In genomic region chr11:84197607-84198402, GRCm38 (mm10) we compare ENCODE assay signal across 13 mouse cellular contexts. TPM values are rescaled to one million over a fixed set of nuclear protein-coding genes. Genes with fewer than 3 reads are reported as not detected.
DNase-seq lines count a peak whose midpoint lies in the region; TF ChIP-seq lines count a peak whose summit lies in the region.
"Had no signal": no experiment of that assay in that cellular context is flagged by ENCODE, and none has a peak within 500 bp of the region (broad histone marks: within the 10 kb centered on the region; RNA-seq: fewer than 3 reads in every experiment).

No protein-coding gene starts in this region.

- no peak for TF ChIP-seq CTCF in layer of hippocampus, adult 2 months (conservative IDR thresholded peaks at IDR 0.05)

- DNase-seq in adrenal gland, adult (ENCODE audit: inconsistent age in 2 of 2, low spot score in 1 of 2): peak; percentile 14 to 87
- DNase-seq in adrenal gland, postnatal 4 days (ENCODE audit: low spot score in 2 of 2): no peak
- DNase-seq in layer of hippocampus, adult 2 months (ENCODE audit: low spot score in 2 of 2): no peak
- no peak for DNase-seq in layer of hippocampus, postnatal 25 days (ENCODE audit: extremely low spot score in 1 of 2, low spot score in 1 of 2)
- DNase-seq in Muller cell, postnatal 12 days (ENCODE audit: inconsistent ontology term): peak; percentile 30
- peak; percentile 6 for DNase-seq in gastrocnemius, postnatal 14 days
- no peak for DNase-seq in spleen, adult 18-20 months
- DNase-seq in urinary bladder, adult 18-20 months (ENCODE audit: low spot score in 2 of 2): no peak
- DNase-seq: midbrain, embryonic 14.5 days; thymus, adult 2 months had no signal

- H3K4me3 ChIP-seq in layer of hippocampus, adult 2 months: no peak overlapping the region
- H3K4me3 ChIP-seq: left cerebral cortex, adult 2 months had no signal

- H3K27ac ChIP-seq in layer of hippocampus, adult 2 months: 0 out of 2 replicates have a peak overlapping the region, but pooled peaks have one; percentile 11
- H3K27ac ChIP-seq: left cerebral cortex, adult 2 months had no signal

- intact Hi-C loops in gastrocnemius, postnatal 14 days (cut with DNase I; ENCODE audit: low total_unique reads): no loop called here

RNA-seq across cellular contexts. Expression of gene Gm11437, which starts 30.5 kb away (rescaled TPM):
- total RNA-seq in adrenal gland, postnatal 4 days (2021): not detected
- total RNA-seq in layer of hippocampus, adult 2 months (2021): not detected
- total RNA-seq in layer of hippocampus, postnatal 25 days (2021): not detected
- total RNA-seq in gastrocnemius, postnatal 14 days (2021): not detected
- total RNA-seq: left cerebral cortex, adult 2 months; MEL; neutrophil, adult 5-6 weeks had no signal

Comparison
In these comparisons a context has a peak if more than half of its experiments do, and no peak if none do; other contexts are left out.
1. DNase-seq: peak in adrenal gland, adult (2 of 2), Muller cell, postnatal 12 days (single experiment) and gastrocnemius, postnatal 14 days (single experiment); none in adrenal gland, postnatal 4 days (0 of 2), layer of hippocampus, adult 2 months (0 of 2), layer of hippocampus, postnatal 25 days (0 of 2), spleen, adult 18-20 months (0 of 2) and urinary bladder, adult 18-20 months (0 of 2).